ENCODE assay signal across 32 mouse cellular contexts in the genomic region with DNA sequence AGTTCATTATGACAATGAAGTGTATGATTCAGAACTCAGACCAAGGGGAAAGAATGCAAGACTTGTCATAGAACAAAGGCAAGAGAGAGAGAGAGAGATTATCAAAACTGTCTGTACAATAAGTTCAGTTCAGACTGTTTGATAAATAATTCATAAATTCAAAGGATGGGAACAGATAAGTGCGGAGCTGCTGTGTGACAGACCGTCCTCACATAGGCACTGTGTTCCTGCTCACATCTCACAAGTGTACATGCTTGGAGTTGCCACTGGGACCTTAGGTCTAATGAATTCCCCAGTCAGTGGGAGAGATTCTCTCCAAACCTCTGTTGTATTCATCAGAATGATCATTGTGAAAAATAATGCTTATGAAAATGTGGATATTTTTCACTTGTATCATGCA. TPM values are rescaled to one million over a fixed set of nuclear protein-coding genes. Genes with fewer than 3 reads are reported as not detected.
"Had no signal": no experiment of that assay in that cellular context is flagged by ENCODE, and none has a peak within 500 bp of the region (broad histone marks: within the 10 kb centered on the region; RNA-seq: fewer than 3 reads in every experiment).

No protein-coding gene starts in this region.

- H3K27ac ChIP-seq: embryonic facial prominence, embryonic 10.5 days; embryonic facial prominence, embryonic 12.5 days; embryonic facial prominence, embryonic 13.5 days; embryonic facial prominence, embryonic 15.5 days; forebrain, embryonic 10.5 days; forebrain, embryonic 12.5 days; forebrain, embryonic 15.5 days; gastrocnemius, adult 2 months; heart, adult 2 months; heart, embryonic 10.5 days had no signal

- H3K27me3 ChIP-seq: embryonic facial prominence, embryonic 12.5 days; embryonic facial prominence, embryonic 13.5 days; embryonic facial prominence, embryonic 15.5 days; forebrain, embryonic 12.5 days; forebrain, embryonic 15.5 days had no signal

- DNase-seq: cerebellum, adult 2 months; cerebellum, adult 8-10 months; cerebellum, adult 9-10 months; cerebellum, adult 9-11 months; cerebellum, postnatal 10 days; cerebellum, postnatal 14 days; cerebellum, postnatal 25 days; cerebellum, postnatal 36 days; embryo, embryonic 11 days; gastrocnemius, adult 2 months; gastrocnemius, postnatal 10 days; gastrocnemius, postnatal 14 days; gastrocnemius, postnatal 25 days; gastrocnemius, postnatal 36 days; heart, adult 18-20 months; heart, adult 2 months had no signal

- ATAC-seq: forebrain, embryonic 15.5 days had no signal

- H3K4me3 ChIP-seq: embryonic facial prominence, embryonic 10.5 days; embryonic facial prominence, embryonic 12.5 days; embryonic facial prominence, embryonic 13.5 days; embryonic facial prominence, embryonic 15.5 days; erythroblast, embryonic 14.5 days; forebrain, embryonic 10.5 days; forebrain, embryonic 12.5 days; forebrain, embryonic 15.5 days; gastrocnemius, adult 2 months; heart, adult 2 months; heart, embryonic 10.5 days had no signal

- H3K4me1 ChIP-seq: embryonic facial prominence, embryonic 12.5 days; embryonic facial prominence, embryonic 13.5 days; embryonic facial prominence, embryonic 15.5 days; forebrain, embryonic 10.5 days; forebrain, embryonic 12.5 days; forebrain, embryonic 15.5 days; heart, embryonic 10.5 days had no signal

- H3K4me2 ChIP-seq: embryonic facial prominence, embryonic 12.5 days; embryonic facial prominence, embryonic 13.5 days; embryonic facial prominence, embryonic 15.5 days; forebrain, embryonic 12.5 days; forebrain, embryonic 15.5 days; heart, embryonic 11.5 days had no signal

- H3K9ac ChIP-seq: embryonic facial prominence, embryonic 12.5 days; embryonic facial prominence, embryonic 13.5 days; embryonic facial prominence, embryonic 15.5 days; forebrain, embryonic 12.5 days; forebrain, embryonic 15.5 days had no signal

- H3K9me3 ChIP-seq: embryonic facial prominence, embryonic 10.5 days; embryonic facial prominence, embryonic 12.5 days; embryonic facial prominence, embryonic 13.5 days; embryonic facial prominence, embryonic 15.5 days; forebrain, embryonic 10.5 days; forebrain, embryonic 12.5 days; forebrain, embryonic 15.5 days; heart, embryonic 10.5 days had no signal

- H3K36me3 ChIP-seq: embryonic facial prominence, embryonic 10.5 days; embryonic facial prominence, embryonic 12.5 days; embryonic facial prominence, embryonic 13.5 days; embryonic facial prominence, embryonic 15.5 days; forebrain, embryonic 10.5 days; forebrain, embryonic 12.5 days; forebrain, embryonic 15.5 days; heart, embryonic 10.5 days had no signal

RNA-seq across cellular contexts. Expression of gene Cfap161, which starts 27.3 kb away (rescaled TPM):
- total RNA-seq: common myeloid progenitor, adult 5-6 weeks; gastrocnemius, adult 18-20 months; gastrocnemius, adult 2 months; gastrocnemius, adult 8-10 months; gastrocnemius, postnatal 10 days; gastrocnemius, postnatal 14 days; gastrocnemius, postnatal 25 days; gastrocnemius, postnatal 36 days; gastrocnemius, postnatal 4 days; granulocyte monocyte progenitor cell, adult 5-6 weeks; heart, adult 18-20 months; heart, adult 2 months; heart, adult 8-10 months had no signal
- polyA plus RNA-seq: erythroblast, embryonic 14.5 days; forebrain, embryonic 10.5 days had no signal
